Mouse (Mus musculus) intestine, embryonic 15.5 days (tissue): ENCODE results near the gene Cutal. TPM values are rescaled to one million over a fixed set of nuclear protein-coding genes. Genes with fewer than 3 reads are reported as not detected.
"Not testable (repeated sequence)": the region's sequence is repeated elsewhere in the genome, so short reads cannot be mapped to it uniquely, and the experiment has no call there.

Source experiments
- ATAC-seq: fragments of 200-750 bp; cut with Nextera tagmentation; 2 replicates; pipeline ENCODE4 v1.8.0; 2017; ENCODE audit warnings: moderate TSS enrichment, moderate library complexity
- H3K27ac ChIP-seq: fragments of 300-500 bp; sonication (generic); 2 replicates; pipeline ENCODE4 v1.5.1; 2015; ENCODE audit warnings: mild to moderate bottlenecking, inconsistent platforms
- H3K27me3 ChIP-seq: fragments of 300-500 bp; sonication (generic); replicated peaks from 2 replicates; pipeline ENCODE4 v1.6.1; 2015; ENCODE audit warnings: inconsistent platforms
- H3K36me3 ChIP-seq: fragments of 300-500 bp; sonication (generic); 2 replicates; pipeline ENCODE4 v1.6.1; 2015; ENCODE audit warnings: inconsistent platforms
- H3K4me1 ChIP-seq: fragments of 300-500 bp; sonication (generic); replicated peaks from 2 replicates; pipeline ENCODE4 v1.6.1; 2015; ENCODE audit warnings: inconsistent platforms
- H3K4me2 ChIP-seq: fragments of 300-500 bp; sonication (generic); replicated peaks from 2 replicates; pipeline ENCODE4 v1.6.1; 2015; ENCODE audit warnings: mild to moderate bottlenecking, inconsistent platforms
- H3K4me3 ChIP-seq: fragments of 300-500 bp; sonication (generic); replicated peaks from 2 replicates; pipeline ENCODE4 v1.5.1; 2015; ENCODE audit warnings: inconsistent platforms
- H3K9ac ChIP-seq: fragments of 300-500 bp; sonication (generic); 2 replicates; pipeline ENCODE4 v1.6.1; 2015; ENCODE audit warnings: inconsistent platforms
- H3K9me3 ChIP-seq: fragments of 300-500 bp; sonication (generic); 2 replicates; pipeline ENCODE4 v1.6.1; 2016; ENCODE audit warnings: inconsistent platforms
- WGBS: fragments of 180-500 bp; shearing (Covaris S2); methylation state at CpG from one replicate; pipeline ENCODE4 v1.1.7; 2015; 5-methylcytosine and 5-hydroxymethylcytosine counted together
- polyA plus RNA-seq: library from polyadenylated mRNA; unstranded; fragments of >200 nt; fragmentation: Nextera tagmentation; extraction: Ambion mirVana; gene quantifications from 2 replicates; pipeline ENCODE4 v1.2.1, GENCODE M21; 2015

Cutal gene
- polyA plus RNA-seq: 5.7 and 6.8 TPM in 2 replicates

DNA sequence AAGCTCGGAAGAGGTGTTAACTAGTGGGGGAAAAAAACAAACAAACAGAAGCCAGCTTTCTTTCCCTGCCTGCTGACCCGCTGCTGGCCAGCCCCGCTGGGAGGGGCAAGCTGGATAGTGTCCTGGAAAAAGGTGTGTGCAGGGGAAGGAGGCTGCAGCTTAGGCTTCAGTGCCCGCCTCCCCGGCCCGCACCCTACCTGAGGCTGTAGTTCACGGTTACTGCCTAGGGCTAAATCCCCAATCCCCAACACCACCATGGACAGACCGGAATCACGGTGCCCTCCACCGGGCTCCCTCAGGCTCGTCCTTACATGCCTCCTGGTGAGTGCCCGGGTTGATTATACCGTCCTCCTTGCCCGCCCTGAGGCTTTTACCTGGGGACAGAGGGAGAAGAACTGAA, at the start of gene Cutal:
Gene Cutal, plus strand, starts transcription at position 126 of the 400 bp plus-strand sequence.
- ATAC-seq: peak; percentile 36
- peak within 1 kb of the TSS; percentile 57 for H3K4me2 ChIP-seq
- no peaks in the 10 kb centered on the region for H3K27me3 ChIP-seq
- H3K36me3 ChIP-seq: no peaks in the 10 kb centered on the region
- H3K27ac ChIP-seq: peak within 1 kb of the TSS; percentile 29
- H3K4me3 ChIP-seq: peak within 1 kb of the TSS; percentile 33
- H3K9ac ChIP-seq: peak within 1 kb of the TSS; percentile 41
- H3K4me1 ChIP-seq: peaks cover 11% of the 10 kb centered on the region; the same call in 1 of the 2 replicates
- 2% methylated on average over 14 of the region's 14 CpGs for WGBS
- no peaks in the 10 kb centered on the region for H3K9me3 ChIP-seq

DNA sequence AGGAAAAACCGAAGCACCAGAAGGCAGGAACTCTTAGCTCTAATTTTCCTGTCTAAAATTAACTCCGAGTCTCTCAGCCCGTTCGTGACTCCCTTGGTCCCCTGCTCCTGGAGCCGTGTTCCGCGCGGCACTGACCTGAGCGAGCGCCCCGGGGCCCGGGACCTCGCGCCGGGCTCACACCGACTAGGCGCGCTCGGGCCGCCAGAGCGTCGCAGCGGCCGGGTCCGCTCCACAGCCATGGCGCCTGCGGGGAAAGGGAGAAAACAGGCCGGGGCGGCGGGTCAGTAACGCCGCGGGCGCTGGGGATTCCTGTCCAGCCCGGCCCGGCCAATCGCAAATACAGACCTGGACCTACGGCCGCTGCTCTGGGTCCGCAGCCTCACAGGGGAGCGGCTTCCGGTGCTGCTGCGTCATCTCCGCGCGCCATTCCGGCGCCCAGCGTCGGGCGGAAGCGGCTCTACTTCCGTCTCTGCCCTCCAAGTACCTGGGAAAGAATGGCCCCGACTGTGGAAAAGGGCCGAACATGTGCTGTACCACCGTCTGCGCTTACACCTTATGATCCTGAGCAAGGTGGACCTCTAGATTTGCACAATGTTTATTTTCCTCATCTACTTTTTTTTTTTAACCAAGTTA, 48.3 kb upstream of the Cutal start, which contains the start of gene Fbxw2:
Gene Fbxw2, minus strand, starts transcription at position 485 of the 633 bp plus-strand sequence.
- peak; percentile 99 for ATAC-seq
- WGBS: under 1% methylated on average over 57 of the region's 57 CpGs
- Histone ChIP-seq H3K4me1 (peaks cover 6% of the 10 kb centered on the region), H3K4me3 (peak within 1 kb of the TSS; percentile 86), H3K36me3 (no peaks in the 10 kb centered on the region; the same call in 1 of the 2 replicates), H3K27me3 (no peaks in the 10 kb centered on the region), H3K9ac (peak within 1 kb of the TSS; percentile 89), H3K9me3 (no peaks in the 10 kb centered on the region), H3K4me2 (peak within 1 kb of the TSS; percentile 77), H3K27ac (peak within 1 kb of the TSS; percentile 83)

DNA sequence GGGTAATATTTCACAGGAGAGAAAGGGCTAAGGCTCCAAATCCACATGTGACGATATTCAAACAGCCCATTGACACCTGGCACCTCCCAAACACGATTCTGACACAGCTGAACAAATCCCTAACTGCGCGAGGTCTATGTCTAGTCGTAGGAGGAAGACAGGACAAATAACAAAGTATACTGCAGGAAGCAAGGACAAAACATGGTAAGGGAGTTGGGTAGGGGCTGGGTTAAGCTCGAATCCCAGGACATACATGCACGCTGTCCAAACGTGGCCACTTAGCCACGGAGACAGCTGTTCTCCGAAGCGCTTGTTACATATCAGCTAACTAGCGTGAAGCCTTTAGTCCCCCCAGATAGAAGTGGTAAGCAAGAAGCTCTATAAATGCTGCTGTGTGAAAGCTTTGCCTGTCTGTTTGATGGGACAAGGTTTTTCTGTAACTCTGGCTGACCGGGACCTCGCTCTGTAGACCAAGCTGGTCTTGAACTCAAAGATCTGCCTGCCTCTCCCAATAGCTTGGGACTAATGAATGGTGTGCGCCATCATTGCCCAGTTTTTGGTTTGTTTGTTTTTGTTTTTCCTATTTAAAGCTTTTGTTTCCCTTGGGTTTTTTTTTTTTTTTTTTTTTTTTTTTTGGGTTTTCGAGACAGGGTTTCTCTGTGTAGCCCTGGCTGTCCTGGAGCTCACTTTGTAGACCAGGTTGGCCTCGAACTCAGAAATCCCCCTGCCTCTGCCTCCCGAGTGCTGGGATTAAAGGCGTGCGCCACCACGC, 47.5 kb upstream of the Cutal start:
- Histone ChIP-seq H3K27ac (peak overlapping the region; percentile 83), H3K4me1 (peaks cover 6% of the 10 kb centered on the region), H3K36me3 (no peaks in the 10 kb centered on the region), H3K27me3 (no peaks in the 10 kb centered on the region), H3K4me3 (peak overlapping the region; percentile 86), H3K9me3 (no peaks in the 10 kb centered on the region), H3K9ac (peak overlapping the region; percentile 89), H3K4me2 (peak overlapping the region; percentile 77)
- 34% methylated on average over 20 of the region's 21 CpGs for WGBS
- ATAC-seq: peak; percentile 42

DNA sequence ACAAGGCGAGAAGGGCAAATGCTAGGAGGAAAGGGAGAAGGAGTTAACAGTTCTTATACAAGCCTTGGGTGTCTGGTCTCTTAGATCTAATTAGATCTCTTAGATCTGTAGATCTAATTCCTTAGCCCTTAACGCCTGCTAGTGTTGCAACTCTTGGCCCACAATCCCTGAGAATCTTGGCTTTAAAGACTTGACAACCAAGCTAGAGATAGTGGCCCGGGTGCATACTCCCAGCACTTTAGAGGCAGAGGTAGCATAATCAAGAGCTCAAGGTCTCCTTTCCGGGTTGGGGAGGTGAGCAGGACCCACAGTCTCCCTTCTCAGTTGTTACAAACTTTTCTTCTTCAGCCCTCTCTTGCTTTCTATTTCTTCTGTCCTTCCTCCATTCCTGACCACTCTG, 46.6 kb upstream of the Cutal start:
- Histone ChIP-seq H3K9ac (no peak overlapping the region), H3K27ac (no peak overlapping the region), H3K4me1 (peaks cover 6% of the 10 kb centered on the region), H3K4me2 (no peak overlapping the region), H3K9me3 (no peaks in the 10 kb centered on the region), H3K4me3 (no peak overlapping the region), H3K27me3 (no peaks in the 10 kb centered on the region), H3K36me3 (no peaks in the 10 kb centered on the region)
- no peak for ATAC-seq
- 81% methylated on average over 4 of the region's 4 CpGs for WGBS

DNA sequence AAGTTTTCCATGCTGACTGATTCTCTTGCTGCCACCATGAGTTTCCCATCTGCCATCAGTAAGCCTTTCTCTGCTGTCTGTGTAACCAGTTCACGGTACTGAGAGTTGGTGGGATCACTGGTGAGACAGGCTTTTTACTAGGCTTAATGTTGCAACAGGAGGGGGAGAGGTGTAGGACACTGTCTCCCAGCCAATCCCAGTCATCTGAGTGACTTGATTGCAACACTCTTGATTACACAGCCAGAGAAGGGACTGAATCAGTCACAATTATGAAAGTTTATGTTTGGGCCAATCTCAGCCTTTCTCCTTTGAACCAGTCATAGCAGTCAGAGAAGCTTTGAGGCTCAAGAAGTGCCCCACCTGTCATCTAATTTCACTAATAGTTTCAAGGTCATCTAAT, 46.2 kb upstream of the Cutal start:
- Histone ChIP-seq H3K4me2 (no peak overlapping the region), H3K36me3 (no peaks in the 10 kb centered on the region), H3K9ac (no peak overlapping the region), H3K9me3 (no peaks in the 10 kb centered on the region), H3K4me1 (peaks cover 6% of the 10 kb centered on the region), H3K27ac (no peak overlapping the region), H3K4me3 (no peak overlapping the region), H3K27me3 (no peaks in the 10 kb centered on the region)
- ATAC-seq: 0 out of 2 replicates have a peak, but pooled peaks have one; percentile 16
- WGBS: 81% methylated on average over 1 of the region's 1 CpGs

DNA sequence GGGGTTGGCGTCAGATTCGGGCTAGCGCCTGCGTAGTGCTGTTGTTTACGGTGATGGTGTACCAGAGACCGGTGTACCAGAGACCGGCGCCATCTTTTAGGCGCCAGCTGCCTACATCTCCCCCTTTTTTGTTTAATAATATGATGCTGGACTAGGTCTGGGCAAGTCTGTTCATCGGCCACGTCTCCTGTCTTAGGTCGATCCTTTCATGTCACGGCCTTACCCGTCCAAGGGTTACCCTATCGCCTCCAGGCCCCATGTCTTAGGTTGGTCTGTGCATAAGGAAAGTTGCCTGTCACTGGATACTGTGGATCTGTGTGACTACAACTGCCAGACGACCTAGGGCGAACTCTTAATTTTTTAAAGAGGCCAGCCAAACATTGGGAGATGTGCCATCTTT, 44.1 kb upstream of the Cutal start:
- H3K4me1 ChIP-seq, H3K27me3 ChIP-seq, H3K4me2 ChIP-seq, H3K9ac ChIP-seq, H3K27ac ChIP-seq, H3K36me3 ChIP-seq, ATAC-seq, H3K4me3 ChIP-seq, H3K9me3 ChIP-seq: not testable (repeated sequence)
- WGBS: 94% methylated on average over 17 of the region's 17 CpGs

DNA sequence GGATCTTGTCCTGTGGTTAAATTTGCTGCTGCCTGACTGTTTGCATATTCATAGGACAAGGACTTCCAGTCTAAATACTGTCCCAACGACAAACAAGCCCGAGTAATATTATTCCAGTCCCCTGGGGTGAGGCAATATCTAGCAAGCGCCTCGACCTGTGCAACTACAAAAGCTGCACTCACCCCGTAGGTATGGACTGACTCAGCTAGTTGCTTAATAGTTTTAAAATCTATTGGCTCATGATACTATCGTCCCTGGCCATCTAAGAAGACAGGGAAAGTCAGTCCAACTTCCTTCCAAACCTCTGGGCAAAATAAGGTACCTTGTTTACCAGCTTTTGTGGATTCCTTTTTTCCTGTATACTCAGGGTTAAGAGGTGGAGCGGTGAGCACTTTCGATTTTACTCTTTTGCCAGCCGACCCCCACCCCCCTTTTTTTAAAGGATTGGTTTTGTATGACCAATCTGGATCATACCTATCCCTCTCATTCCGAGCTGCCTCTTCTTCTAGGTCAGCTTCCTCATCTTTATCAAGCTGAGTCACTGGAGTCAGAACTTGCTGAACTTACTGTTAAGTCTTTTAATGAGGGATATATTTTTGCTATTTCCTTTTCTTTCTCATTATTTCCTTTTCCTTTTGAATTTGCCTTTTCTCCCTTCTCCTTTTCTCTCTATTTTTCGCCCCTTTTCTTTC, 41.3 kb upstream of the Cutal start, which contains the start of gene Gm34653:
Gene Gm34653, plus strand, starts transcription at position 242 of the 692 bp plus-strand sequence.
- not testable (repeated sequence) for H3K4me3 ChIP-seq, H3K27me3 ChIP-seq, H3K36me3 ChIP-seq, H3K4me2 ChIP-seq, H3K27ac ChIP-seq, H3K9me3 ChIP-seq, H3K4me1 ChIP-seq, ATAC-seq, H3K9ac ChIP-seq
- WGBS: 74% methylated on average over 11 of the region's 11 CpGs

DNA sequence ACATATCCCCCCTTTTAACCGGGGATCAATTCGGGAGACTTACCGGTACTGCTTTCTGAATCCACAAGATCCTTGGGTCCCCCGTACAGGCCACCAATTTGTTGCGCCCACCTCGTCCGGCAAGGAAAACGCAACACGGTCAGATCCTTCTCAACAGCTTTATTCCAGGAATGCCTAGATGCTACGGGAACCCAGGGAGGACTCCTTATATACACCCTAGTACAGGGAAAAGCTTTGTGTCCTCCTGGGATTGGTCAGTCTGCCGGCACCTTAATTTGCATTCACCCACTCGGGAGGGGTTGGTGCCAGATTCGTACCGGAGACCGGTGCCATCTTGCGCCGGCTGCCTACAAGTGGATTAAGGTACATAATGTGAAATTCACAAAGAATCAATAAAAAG, 40.6 kb upstream of the Cutal start:
- no peak overlapping the region for H3K4me2 ChIP-seq
- 89% methylated on average over 17 of the region's 17 CpGs for WGBS
- ATAC-seq: no peak

DNA sequence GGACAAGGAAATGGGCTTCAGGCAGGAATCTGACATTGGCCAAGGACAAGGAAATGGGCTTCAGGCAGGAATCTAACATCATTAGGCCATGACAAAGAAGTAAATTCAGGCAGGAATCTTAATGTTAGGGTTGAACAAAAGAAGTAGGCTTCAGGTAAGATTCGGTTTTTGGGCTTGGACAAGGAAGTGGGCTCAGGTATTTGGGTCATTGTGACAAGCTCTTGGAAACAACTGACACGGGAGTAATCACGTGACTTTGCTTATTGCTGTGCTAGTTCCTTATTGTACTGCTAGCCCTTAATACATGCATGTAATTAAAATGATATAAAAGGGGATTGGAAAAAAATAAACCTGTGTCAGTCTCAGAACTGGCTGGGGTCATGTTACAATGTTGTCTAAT, 38.5 kb upstream of the Cutal start:
- no peak overlapping the region for H3K27ac ChIP-seq
- H3K4me2 ChIP-seq: no peak overlapping the region
- H3K27me3 ChIP-seq: no peaks in the 10 kb centered on the region
- H3K36me3 ChIP-seq: no peaks in the 10 kb centered on the region
- no peaks in the 10 kb centered on the region for H3K9me3 ChIP-seq
- no peak overlapping the region for H3K9ac ChIP-seq
- H3K4me1 ChIP-seq: no peaks in the 10 kb centered on the region
- H3K4me3 ChIP-seq: no peak overlapping the region
- ATAC-seq: no peak
- 74% methylated on average over 3 of the region's 3 CpGs for WGBS

More for the DNA sequence above, 40.6 kb upstream of the Cutal start:
- H3K4me1 ChIP-seq: no peaks in the 10 kb centered on the region
- H3K27me3 ChIP-seq: no peaks in the 10 kb centered on the region
- H3K4me3 ChIP-seq: no peak overlapping the region
- no peaks in the 10 kb centered on the region for H3K9me3 ChIP-seq
- no peaks in the 10 kb centered on the region for H3K36me3 ChIP-seq
- no peak overlapping the region for H3K27ac ChIP-seq
- H3K9ac ChIP-seq: no peak overlapping the region

DNA sequence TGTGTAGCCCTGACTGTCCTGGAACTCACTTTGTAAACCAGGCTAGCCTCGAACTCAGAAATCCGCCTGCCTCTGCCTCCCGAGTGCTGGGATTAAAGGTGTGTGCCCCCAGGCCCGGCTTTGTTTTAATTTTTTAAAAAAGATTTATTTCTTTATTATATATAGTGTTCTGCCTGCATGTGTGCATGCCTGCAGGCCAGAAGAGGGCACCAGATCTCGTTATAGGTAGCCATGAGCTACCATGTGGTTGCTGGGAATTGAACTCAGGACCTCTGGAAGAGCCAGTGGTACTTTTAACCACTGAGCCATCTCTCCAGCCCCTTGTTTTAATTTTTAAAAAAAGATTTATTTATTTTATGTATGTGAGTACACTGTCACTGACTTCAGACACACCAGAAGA, 34.1 kb upstream of the Cutal start:
- H3K9me3 ChIP-seq, ATAC-seq, H3K36me3 ChIP-seq, H3K4me3 ChIP-seq, H3K4me1 ChIP-seq, H3K4me2 ChIP-seq, H3K9ac ChIP-seq, H3K27ac ChIP-seq, H3K27me3 ChIP-seq: not testable (repeated sequence)
- WGBS: 83% methylated on average over 5 of the region's 5 CpGs

DNA sequence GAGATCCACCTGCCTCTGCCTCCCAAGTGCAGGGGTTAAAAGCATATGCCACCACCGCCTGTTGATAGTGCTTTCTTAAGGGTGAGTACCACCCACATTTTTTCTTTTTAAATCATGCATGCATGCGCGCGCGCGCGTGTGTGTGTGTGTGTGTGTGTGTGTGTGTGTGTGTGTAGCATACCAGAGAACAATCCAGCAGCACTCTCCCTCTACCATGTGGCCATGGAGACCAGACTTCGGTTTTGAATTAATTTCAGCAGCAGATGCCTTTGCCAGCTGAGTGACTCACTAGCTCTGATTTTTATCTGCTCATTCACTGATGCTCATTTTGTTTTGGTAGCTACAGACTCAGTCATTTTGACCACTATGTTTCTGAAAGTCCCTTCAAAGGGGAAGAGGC, 32.5 kb upstream of the Cutal start:
- Histone ChIP-seq H3K9ac (no peak overlapping the region), H3K4me2 (no peak overlapping the region), H3K36me3 (no peaks in the 10 kb centered on the region), H3K27me3 (no peaks in the 10 kb centered on the region), H3K4me1 (no peaks in the 10 kb centered on the region), H3K9me3 (no peaks in the 10 kb centered on the region), H3K27ac (no peak overlapping the region), H3K4me3 (no peak overlapping the region)
- WGBS: 91% methylated on average over 8 of the region's 8 CpGs
- no peak for ATAC-seq

DNA sequence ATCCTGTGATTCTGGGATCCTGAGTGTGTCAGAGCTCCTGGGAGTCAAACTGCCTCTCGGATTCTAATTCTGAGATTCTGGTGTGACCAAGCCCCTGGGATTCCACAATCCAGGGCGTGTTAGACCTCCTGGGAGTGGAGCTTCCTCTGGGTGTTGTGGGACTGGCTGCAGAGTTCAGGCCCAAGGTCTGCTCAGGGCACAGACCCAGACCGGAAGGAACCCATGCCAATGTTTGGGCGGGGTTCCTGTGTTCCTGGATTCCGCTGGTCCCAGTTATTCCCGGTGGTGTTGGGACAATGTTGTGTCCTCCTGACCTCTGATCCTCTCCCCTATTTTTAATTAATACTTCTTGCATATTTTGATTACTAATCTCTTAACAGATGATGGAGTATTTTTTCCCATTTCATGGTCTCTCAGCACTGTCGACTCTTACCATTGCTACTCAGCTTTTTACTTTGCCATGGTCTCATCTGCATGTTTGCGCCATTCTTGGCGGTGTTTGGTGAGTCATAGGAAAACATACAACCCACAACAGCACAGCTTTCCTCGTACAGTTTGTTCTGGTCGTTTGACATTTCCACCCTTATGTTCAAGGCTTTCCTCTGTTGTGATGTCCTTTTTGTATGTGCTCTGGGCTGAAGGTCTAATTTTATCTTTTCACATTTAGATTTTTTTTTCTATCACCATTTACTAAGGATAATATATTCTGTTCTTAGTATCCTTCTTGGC, 30.8 kb upstream of the Cutal start:
- Histone ChIP-seq H3K4me3 (no peak overlapping the region), H3K4me1 (no peaks in the 10 kb centered on the region), H3K4me2 (no peak overlapping the region), H3K9ac (no peak overlapping the region), H3K9me3 (no peaks in the 10 kb centered on the region), H3K36me3 (no peaks in the 10 kb centered on the region), H3K27ac (no peak overlapping the region), H3K27me3 (no peaks in the 10 kb centered on the region)
- 80% methylated on average over 11 of the region's 11 CpGs for WGBS
- no peak for ATAC-seq
